ENCODE assay signal across 23 mouse cellular contexts in the genomic region with DNA sequence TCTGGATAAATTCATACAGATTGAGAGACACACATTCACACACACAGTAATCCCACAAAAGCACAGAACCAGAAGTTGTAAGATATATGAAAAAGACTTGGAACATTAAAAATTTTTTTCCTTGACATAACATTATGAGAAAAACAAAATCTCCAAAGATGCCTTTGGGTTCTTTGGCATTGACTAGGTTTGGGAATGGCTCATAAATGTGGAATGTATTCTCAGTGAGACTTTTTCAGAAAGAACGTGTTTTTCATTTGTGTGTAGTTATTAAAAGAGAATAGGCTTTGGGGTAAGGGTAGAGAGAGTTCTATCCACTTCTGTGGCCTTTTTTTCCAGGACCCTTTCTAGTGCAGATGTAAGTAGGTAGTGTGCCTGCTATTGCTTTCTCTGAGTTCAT.
"Had no signal": no experiment of that assay in that cellular context is flagged by ENCODE, and none has a peak within 500 bp of the region (broad histone marks: within the 10 kb centered on the region; RNA-seq: fewer than 3 reads in every experiment).

No protein-coding gene starts in this region.

- H3K4me1 ChIP-seq: heart, embryonic 10.5 days; heart, embryonic 12.5 days; hindbrain, embryonic 10.5 days; hindbrain, embryonic 12.5 days; intestine, embryonic 15.5 days; limb, embryonic 10.5 days; limb, embryonic 12.5 days; liver, embryonic 13.5 days; liver, embryonic 15.5 days had no signal

- DNase-seq: gastrocnemius, adult 2 months; gastrocnemius, postnatal 10 days; gastrocnemius, postnatal 25 days; heart, adult 18-20 months; heart, postnatal 10 days; heart, postnatal 4 days; kidney, adult 2 months; kidney, postnatal 10 days; kidney, postnatal 25 days; kidney, postnatal 4 days; liver; liver, embryonic 13.5 days had no signal

- H3K4me3 ChIP-seq: gastrocnemius, adult 2 months; heart, embryonic 10.5 days; heart, embryonic 12.5 days; hindbrain, embryonic 10.5 days; hindbrain, embryonic 12.5 days; intestine, embryonic 15.5 days; layer of hippocampus, adult 2 months; left cerebral cortex, adult 2 months; limb, embryonic 10.5 days; limb, embryonic 12.5 days; liver, embryonic 13.5 days; liver, embryonic 15.5 days had no signal

- H3K27ac ChIP-seq: gastrocnemius, adult 2 months; heart, embryonic 10.5 days; hindbrain, embryonic 10.5 days; hindbrain, embryonic 12.5 days; hindbrain, embryonic 14.5 days; intestine, embryonic 15.5 days; layer of hippocampus, adult 2 months; left cerebral cortex, adult 2 months; limb, embryonic 10.5 days; limb, embryonic 12.5 days; liver, embryonic 13.5 days; liver, embryonic 15.5 days had no signal
